Mouse (Mus musculus) neutrophil, adult 65 days (primary cell): ENCODE data around the gene Rpl29. TPM values are rescaled to one million over a fixed set of nuclear protein-coding genes. Genes with fewer than 3 reads are reported as not detected.

Experiments
- total RNA-seq: library from RNA; stranded (reverse); gene quantifications from 2 replicates; pipeline ENCODE4 v1.2.4, GENCODE M21; 2023

The Rpl29 gene
- total RNA-seq = 169 and 281 TPM in 2 replicates

DNA sequence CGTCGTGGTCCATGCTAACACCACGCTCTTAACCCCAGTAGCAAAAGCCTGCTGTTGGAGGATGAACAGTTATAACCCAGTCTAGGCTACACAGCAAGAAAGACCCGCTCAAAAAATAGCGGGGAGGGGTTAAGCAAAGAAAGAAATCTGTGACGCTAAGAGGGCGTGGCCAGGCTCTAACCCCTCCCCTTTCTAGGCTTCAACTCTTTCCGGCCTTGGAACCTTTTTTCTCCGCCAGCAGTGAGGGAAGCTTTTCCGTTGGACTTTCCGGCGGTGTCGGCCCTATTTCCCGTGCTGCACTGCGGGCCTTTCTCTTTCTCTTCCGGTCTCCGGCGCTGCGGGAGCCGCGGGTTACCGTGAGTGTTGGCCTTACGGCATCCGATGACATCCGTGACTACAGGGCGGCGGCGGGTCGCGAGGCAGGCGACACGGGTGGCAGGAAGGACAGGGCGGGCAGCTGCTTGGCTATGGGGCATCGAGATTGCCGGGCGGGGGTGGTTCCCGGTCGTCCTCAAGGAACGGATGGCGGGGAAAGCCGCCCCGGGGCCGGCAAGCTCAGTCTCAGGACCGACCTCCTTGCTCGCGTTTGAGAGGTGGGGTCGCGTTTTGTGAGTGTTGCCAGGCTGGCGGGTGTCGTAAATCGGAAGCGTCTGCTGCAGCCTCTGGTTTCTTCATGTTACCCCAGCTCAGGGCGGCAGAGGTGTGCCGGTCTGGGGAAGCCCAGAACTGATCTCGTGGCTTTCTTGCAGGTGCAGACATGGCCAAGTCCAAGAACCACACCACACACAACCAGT, at the start of gene Rpl29:
Rpl29 (plus strand) TSS at position 234 of the 794 bp plus-strand sequence.

DNA sequence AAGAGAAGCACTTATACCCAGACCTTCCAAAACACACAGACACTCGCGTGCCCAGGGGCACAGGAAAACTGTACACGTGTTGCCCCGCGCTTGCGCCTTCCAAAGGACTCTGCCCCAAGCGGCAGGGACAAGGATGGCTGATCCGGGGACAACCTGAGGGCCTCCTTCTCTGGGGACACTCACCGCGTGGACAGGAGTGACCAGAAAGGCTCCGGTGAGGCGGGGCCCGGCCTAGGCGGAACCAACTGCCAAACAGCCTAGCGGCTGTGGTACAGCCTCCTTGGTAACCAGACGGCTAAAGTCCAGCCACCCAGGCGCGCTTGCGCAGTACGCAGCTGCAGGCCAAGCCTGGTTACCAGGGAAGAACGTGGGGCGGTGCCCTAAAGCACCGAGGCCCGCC, 18.1 kb downstream of the Rpl29 start, which contains the start of the genes Abhd14b and Abhd14a:
Abhd14b (plus strand) TSS at position 112 of the 400 bp plus-strand sequence.
Abhd14a (minus strand) TSS at position 331 of the 400 bp plus-strand sequence.

DNA sequence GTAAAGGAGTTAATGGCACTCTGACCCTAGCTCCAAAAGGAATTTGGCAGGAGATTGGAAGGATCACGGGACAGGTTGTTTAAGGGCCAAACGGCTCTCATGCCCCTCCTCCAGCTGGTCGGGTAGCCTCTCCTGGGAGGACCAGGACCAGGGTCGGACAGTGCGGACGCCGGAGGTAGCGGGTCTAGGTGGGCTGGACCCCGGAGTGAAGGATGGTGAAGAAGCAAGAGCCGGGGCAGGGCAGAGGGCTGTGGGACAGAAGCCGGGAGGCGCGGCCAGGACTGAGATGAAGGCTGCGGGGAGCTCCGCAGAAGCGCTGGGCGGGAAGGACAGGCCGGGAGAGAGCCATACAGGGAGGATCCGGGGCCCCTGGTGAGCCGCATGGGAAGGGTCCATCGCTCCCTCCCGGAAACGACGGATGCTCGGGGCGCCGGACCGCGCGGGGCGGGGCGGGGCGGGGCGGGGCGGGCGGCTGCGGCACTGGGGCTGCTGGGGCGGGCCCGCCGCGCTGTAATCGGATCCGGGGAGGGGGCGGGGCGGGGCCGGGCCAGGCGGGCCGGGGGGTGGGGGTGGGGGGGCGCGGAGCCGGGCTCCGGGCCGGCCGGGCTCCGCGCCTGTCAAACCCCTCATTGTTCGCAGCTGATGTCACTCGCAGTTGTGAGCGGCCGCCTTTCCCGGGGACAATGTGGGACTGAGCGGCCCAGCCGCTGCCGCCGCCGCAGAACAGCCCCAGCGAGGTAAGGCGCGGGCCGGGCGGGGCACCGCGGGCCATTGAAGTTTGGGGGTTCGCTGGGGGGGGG, 24.2 kb downstream of the Rpl29 start, which contains the start of gene Pcbp4:
Pcbp4 (plus strand) TSS at position 21 of the 800 bp plus-strand sequence.

DNA sequence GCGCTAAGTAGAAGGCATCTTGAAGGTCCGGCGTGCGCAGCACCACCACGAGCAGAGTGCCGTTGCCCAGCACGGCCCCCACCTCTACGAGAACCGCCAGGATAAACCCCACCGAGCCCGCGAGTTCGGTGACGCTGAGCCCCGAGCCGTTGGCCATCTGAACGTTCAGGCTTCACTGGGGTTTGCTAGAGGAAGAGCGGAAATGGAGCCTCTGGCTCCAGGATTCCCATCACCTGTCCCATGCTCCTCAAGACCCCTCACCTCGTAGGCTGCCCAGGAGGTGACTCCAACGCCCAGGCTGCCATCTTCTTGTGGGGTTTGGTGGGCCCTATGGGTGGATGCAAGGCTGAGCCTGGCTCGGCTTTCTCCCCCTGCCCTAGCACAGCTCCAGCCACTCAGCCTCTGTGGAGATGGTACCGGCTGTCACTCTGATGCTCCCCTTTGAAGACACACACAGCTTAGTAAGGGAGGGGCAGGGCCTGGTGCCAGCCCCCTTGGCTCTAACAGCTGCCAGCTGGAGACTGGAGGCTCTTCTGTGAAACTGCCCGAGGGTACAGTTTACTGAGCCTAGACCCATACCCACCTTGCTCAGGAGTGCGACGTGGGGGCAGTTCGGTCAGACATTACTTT, 36.4 kb downstream of the Rpl29 start, which contains the start of gene Gpr62:
Gpr62 (minus strand) TSS at position 368 of the 630 bp plus-strand sequence.

DNA sequence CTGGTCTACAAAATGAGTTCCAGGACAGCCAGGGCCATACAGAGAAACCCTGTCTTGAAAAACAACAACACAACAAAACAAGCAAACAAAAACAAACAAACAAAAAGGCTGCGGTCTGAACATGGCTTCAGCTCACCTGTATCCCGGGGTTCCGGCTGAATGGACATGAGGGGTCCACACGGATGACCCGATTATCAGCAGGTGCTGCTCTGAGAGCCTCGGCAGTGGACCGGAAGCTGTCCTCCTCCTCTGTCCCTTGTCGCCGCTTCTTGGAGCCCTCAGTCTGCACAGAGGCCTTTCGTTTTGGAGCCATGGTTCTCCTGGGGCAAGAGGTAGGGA, 46.4 kb downstream of the Rpl29 start, which contains the start of gene Rrp9:
Rrp9 (plus strand) TSS at position 301 of the 339 bp plus-strand sequence.

DNA sequence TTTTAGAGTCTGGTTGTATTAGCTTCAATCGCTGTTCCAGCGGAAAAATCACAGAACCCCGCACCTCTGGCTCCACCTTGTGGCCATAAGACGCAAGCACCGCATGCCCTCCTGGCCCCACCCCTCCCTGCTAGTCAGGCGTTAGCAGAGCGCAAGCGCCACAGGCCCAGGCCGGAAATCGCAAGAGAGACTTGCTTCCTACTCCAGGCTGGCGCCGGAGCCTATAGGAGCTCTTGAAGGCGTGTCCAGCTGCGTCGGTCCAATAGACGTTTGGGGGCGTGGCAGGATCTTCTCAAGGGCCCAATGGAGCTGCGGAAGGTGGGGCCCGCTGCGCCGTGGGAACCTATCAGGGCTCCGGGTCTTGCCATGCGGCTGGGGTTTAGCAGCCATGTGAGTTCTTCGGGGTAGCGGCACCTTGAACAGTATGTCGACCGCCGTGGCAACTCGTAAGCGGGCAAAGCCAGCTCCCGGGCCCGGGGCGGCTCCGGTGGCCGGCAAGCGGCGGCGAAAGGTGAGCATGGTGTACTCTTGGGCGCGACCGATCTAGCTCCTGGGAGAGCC, 47.8 kb downstream of the Rpl29 start, which contains the start of gene Parp3:
Parp3 (minus strand) TSS at position 26 of the 561 bp plus-strand sequence.

Other genes starting within 250 kb of the Rpl29 start
- 119 and 163 TPM in 2 replicates for gene Ppm1m, start 229.7 kb upstream of the Rpl29 start, total RNA-seq
- gene Twf2, start 226.3 kb upstream of the Rpl29 start, total RNA-seq = 159 and 176 TPM in 2 replicates
- 8.3 and 11.3 TPM in 2 replicates for gene Tlr9, start 206.9 kb upstream of the Rpl29 start, total RNA-seq
- gene Alas1, start 180.8 kb upstream of the Rpl29 start, total RNA-seq = 172 and 178 TPM in 2 replicates
- 11.9 and 16.4 TPM in 2 replicates for gene Poc1a, start 148.4 kb upstream of the Rpl29 start, total RNA-seq
- 13.4 and 16.1 TPM in 2 replicates for gene Dusp7, start 60.8 kb upstream of the Rpl29 start, total RNA-seq
- 3.3 and 4.2 TPM in 2 replicates for gene Acy1, start 8.9 kb downstream of the Rpl29 start, total RNA-seq
- 0.64 and 1.4 TPM in 2 replicates for gene Abhd14b, start 18.0 kb downstream of the Rpl29 start, total RNA-seq
- gene Abhd14a, start 18.2 kb downstream of the Rpl29 start, total RNA-seq = 0.44 and 2.3 TPM in 2 replicates
- 1.1 and 3.5 TPM in 2 replicates for gene Pcbp4, start 23.8 kb downstream of the Rpl29 start, total RNA-seq
- gene Gpr62, start 36.5 kb downstream of the Rpl29 start, total RNA-seq = not detected in 2 replicates
- 8.6 and 15.7 TPM in 2 replicates for gene Rrp9, start 46.5 kb downstream of the Rpl29 start, total RNA-seq
- gene Parp3, start 47.5 kb downstream of the Rpl29 start, total RNA-seq = 15.4 and 16.6 TPM in 2 replicates
- gene Iqcf1, start 70.5 kb downstream of the Rpl29 start, total RNA-seq = not detected in 2 replicates
- not detected in 2 replicates for gene Iqcf5, start 85.1 kb downstream of the Rpl29 start, total RNA-seq
- gene Iqcf3, start 132.2 kb downstream of the Rpl29 start, total RNA-seq = not detected in 2 replicates
- gene Iqcf4, start 141.5 kb downstream of the Rpl29 start, total RNA-seq = not detected in 2 replicates
- gene Iqcf6, start 197.1 kb downstream of the Rpl29 start, total RNA-seq = not detected in 2 replicates
- gene Grm2, start 226.6 kb downstream of the Rpl29 start, total RNA-seq = not detected in 2 replicates